Mouse (Mus musculus): ENCODE data around the gene Hip1r. TPM values are rescaled to one million over a fixed set of nuclear protein-coding genes. Genes with fewer than 3 reads are reported as not detected.

Hip1r gene
- 11.4 and 12.9 TPM in 2 replicates for polyA plus RNA-seq (2015; fragmentation: Nextera tagmentation; extraction: Ambion mirVana)

DNA sequence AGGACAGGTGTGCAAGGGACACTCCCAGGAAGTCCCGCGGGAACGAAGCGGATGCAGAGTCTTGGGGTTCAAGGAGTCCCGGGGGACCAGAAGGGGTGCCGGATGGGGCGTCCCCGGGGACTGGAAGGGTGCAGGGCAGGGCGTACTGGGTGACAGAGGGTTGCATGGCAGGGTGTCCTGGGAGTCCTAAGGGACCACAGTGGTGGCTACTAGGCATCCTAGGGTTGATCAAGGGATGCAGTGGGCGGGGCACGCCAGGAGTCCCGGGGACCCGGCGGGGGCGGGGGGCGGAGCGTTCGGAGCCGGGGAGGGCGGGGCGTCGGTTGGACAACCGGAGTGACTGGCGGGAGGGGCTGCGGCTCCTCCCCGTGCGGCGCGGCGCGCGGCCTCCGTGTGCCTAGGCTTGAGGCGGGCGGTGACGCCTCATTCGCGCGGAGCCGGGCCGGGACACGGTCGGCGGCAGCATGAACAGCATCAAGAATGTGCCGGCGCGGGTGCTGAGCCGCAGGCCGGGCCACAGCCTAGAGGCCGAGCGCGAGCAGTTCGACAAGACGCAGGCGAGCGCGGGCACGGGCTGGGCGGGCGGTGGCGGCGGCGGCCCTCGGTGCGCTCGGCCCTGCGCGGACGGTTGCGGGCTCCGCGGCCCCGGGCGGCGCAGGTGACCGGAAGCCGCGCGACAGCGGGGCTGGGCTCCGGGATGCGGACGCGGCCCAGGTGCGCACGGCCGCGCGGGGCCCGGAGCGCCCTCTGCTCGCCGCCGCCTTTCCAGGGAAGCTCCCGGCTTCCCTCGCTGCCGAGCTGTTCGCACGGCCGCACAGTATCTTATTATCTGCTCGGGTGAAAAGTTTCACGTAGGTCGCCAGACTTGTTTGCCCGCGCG, at the start of gene Hip1r:
Gene Hip1r (plus strand): TSS at position 330 of the 880 bp plus-strand sequence.
- no peaks in the 10 kb centered on the region for H3K9me3 ChIP-seq (replicated peaks)
- peaks cover 42% of the 10 kb centered on the region for H3K27me3 ChIP-seq
- peak within 1 kb of the TSS; percentile 71 for H3K9ac ChIP-seq
- ATAC-seq (ENCODE audit: insufficient read depth): peak; percentile 78
- no peaks in the 10 kb centered on the region for H3K36me3 ChIP-seq (replicated peaks)
- H3K4me3 ChIP-seq (replicated peaks): peak within 1 kb of the TSS; percentile 70
- peak within 1 kb of the TSS; percentile 95 for H3K4me2 ChIP-seq
- H3K27ac ChIP-seq (replicated peaks): peak within 1 kb of the TSS; percentile 83
- peaks cover 46% of the 10 kb centered on the region for H3K4me1 ChIP-seq (replicated peaks)
- under 1% methylated on average over 104 of the region's 106 CpGs for WGBS (ENCODE audit: insufficient replicate concordance)

DNA sequence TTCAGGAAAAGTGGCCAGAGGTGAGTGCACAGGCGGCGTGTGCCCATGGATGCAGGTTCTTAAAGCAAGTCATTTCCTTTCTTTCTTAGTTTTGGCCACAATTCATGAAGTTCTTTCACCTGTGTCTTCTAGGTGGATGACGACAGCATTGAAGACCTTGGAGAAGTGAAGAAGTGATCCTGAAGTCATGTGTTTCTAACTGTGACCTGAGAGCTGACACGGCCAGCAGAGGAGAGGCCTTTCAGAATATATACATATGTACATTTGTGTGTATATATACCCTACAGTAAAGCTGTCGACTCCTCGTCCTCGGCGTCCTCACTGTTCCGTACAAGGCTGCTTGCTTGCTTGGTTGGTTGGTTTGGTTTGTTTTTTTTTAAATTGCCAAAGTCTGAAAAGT, 46.3 kb upstream of the Hip1r start, which contains the start of gene Gm43518:
Gene Gm43518 (plus strand): TSS at position 301 of the 400 bp plus-strand sequence.
- Histone ChIP-seq H3K4me2 (no peak within 1 kb of the TSS), H3K36me3 (replicated peaks) (peaks cover 68% of the 10 kb centered on the region), H3K9me3 (replicated peaks) (no peaks in the 10 kb centered on the region), H3K4me3 (replicated peaks) (no peak within 1 kb of the TSS), H3K27me3 (no peaks in the 10 kb centered on the region), H3K4me1 (replicated peaks) (peaks cover 12% of the 10 kb centered on the region), H3K27ac (replicated peaks) (no peak within 1 kb of the TSS), H3K9ac (no peak within 1 kb of the TSS)
- 83% methylated on average over 9 of the region's 9 CpGs for whole genome bisulfite sequencing (ENCODE audit: insufficient replicate concordance)
- ATAC-seq (ENCODE audit: insufficient read depth): no peak

DNA sequence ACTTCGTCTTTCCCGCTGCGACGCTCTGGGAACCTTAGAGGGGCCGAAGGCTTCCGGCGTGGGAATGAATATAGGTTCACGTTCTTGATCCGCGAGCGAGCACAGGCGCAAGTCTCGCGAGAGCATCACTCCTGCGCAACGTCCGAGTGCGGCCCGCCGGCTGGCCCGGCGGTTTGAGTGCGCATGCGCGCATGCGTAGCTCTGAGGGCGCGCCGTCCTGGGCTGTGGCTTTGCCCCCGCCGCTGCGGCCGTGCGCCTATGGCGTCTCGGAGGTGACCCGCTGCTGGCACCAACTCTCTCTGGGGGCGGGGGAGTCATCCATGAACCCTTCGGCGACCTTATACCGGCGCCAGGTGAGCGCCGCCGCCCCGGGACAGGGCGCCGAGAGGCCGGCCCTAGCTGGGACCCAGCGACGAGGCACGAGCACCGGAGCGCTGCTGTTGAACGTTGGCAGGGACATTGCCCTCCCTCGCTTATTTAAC, 42.9 kb upstream of the Hip1r start, which contains the start of gene Ccdc62:
Gene Ccdc62 (plus strand): TSS at position 172 of the 482 bp plus-strand sequence.
- Histone ChIP-seq H3K36me3 (replicated peaks) (peaks cover 34% of the 10 kb centered on the region), H3K27me3 (no peaks in the 10 kb centered on the region), H3K9ac (peak within 1 kb of the TSS; percentile 92), H3K9me3 (replicated peaks) (no peaks in the 10 kb centered on the region), H3K4me3 (replicated peaks) (peak within 1 kb of the TSS; percentile 87), H3K27ac (replicated peaks) (peak within 1 kb of the TSS; percentile 89), H3K4me2 (peak within 1 kb of the TSS; percentile 96), H3K4me1 (replicated peaks) (peaks cover 29% of the 10 kb centered on the region)
- ATAC-seq (ENCODE audit: insufficient read depth): peak; percentile 93
- under 1% methylated on average over 56 of the region's 56 CpGs for WGBS (ENCODE audit: insufficient replicate concordance)

DNA sequence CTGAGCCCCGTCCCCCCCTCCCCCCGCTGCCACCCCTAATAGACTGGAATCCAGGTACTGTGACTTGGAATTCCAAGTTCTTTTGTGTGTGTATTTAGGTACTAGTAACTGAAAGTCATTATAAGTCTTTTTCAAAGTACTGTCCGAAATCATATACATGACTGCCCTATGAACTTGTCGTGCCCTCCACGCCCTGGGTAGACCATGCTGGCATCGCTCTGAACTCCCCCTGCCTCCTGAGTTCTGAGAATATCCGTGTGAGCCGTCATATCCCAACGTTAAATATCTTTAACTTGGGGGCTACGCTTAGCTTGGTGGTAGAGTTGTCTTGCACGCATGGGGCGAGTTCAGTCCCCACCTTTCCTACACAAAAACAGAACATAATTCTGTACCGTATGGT, 42.3 kb upstream of the Hip1r start:
- WGBS (ENCODE audit: insufficient replicate concordance): 36% methylated on average over 13 of the region's 13 CpGs
- H3K4me2 ChIP-seq: peak overlapping the region; percentile 96
- peaks cover 31% of the 10 kb centered on the region for H3K4me1 ChIP-seq (replicated peaks)
- H3K9me3 ChIP-seq (replicated peaks): no peaks in the 10 kb centered on the region
- peak overlapping the region; percentile 92 for H3K9ac ChIP-seq
- H3K27ac ChIP-seq (replicated peaks): peak overlapping the region; percentile 89
- no peak for ATAC-seq (ENCODE audit: insufficient read depth)
- peaks cover 29% of the 10 kb centered on the region for H3K36me3 ChIP-seq (replicated peaks)
- H3K27me3 ChIP-seq: no peaks in the 10 kb centered on the region
- H3K4me3 ChIP-seq (replicated peaks): peak overlapping the region; percentile 87

DNA sequence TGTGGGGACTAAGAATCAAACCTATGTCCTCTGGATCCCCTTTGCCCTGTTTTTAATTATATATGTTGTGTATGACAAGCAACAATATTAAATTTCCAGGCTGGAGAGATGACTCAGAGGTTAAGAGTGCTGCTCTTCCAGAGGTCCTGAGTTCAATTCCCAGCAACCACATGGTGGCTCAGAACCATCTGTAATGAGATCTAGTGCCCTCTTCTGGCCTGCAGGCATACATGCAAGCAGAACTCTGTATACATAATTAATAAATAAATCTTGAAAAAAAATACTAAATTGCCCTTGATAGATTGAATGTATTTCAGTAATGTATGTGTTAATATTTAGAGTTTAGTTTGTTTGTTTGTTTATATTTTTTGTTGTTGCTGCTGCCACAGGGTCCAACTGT, 40.5 kb upstream of the Hip1r start:
- no peaks in the 10 kb centered on the region for H3K9me3 ChIP-seq (replicated peaks)
- H3K4me2 ChIP-seq: 0 out of 2 replicates have a peak overlapping the region, but pooled peaks have one; percentile 72
- no peaks in the 10 kb centered on the region for H3K27me3 ChIP-seq
- no peak overlapping the region for H3K27ac ChIP-seq (replicated peaks)
- ATAC-seq (ENCODE audit: insufficient read depth): no peak
- peaks cover 13% of the 10 kb centered on the region for H3K36me3 ChIP-seq (replicated peaks)
- no peak overlapping the region for H3K4me3 ChIP-seq (replicated peaks)
- no peak overlapping the region for H3K9ac ChIP-seq
- peaks cover 31% of the 10 kb centered on the region for H3K4me1 ChIP-seq (replicated peaks)

DNA sequence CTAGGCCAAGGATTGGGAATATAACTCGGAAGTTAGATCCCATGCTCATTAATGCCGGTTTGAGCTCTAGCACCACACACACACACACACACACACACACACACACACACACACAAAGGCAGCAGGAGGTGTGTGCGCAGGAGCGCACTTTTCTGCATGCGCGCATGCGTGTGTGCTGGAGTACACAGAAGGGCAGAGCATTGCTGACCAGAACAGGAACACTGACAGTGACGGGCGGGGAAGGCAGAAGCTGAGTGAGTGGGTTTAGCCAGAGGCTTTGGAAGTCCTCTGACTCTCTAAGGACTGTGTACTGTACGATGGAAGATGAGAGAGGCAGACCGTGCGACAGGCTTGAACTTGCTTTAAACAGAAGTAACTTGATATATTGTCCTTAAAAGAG, 39.9 kb upstream of the Hip1r start:
- H3K27ac ChIP-seq (replicated peaks): peak overlapping the region; percentile 82
- H3K9ac ChIP-seq: peak overlapping the region; percentile 48
- WGBS (ENCODE audit: insufficient replicate concordance): 53% methylated on average over 12 of the region's 12 CpGs
- peak; percentile 23 for ATAC-seq (ENCODE audit: insufficient read depth)
- peak overlapping the region; percentile 52 for H3K4me3 ChIP-seq (replicated peaks)
- peak overlapping the region; percentile 72 for H3K4me2 ChIP-seq
- no peaks in the 10 kb centered on the region for H3K9me3 ChIP-seq (replicated peaks)
- H3K27me3 ChIP-seq: no peaks in the 10 kb centered on the region
- H3K36me3 ChIP-seq (replicated peaks): peaks cover 11% of the 10 kb centered on the region; the same call in 1 of the 2 replicates
- H3K4me1 ChIP-seq (replicated peaks): peaks cover 31% of the 10 kb centered on the region

DNA sequence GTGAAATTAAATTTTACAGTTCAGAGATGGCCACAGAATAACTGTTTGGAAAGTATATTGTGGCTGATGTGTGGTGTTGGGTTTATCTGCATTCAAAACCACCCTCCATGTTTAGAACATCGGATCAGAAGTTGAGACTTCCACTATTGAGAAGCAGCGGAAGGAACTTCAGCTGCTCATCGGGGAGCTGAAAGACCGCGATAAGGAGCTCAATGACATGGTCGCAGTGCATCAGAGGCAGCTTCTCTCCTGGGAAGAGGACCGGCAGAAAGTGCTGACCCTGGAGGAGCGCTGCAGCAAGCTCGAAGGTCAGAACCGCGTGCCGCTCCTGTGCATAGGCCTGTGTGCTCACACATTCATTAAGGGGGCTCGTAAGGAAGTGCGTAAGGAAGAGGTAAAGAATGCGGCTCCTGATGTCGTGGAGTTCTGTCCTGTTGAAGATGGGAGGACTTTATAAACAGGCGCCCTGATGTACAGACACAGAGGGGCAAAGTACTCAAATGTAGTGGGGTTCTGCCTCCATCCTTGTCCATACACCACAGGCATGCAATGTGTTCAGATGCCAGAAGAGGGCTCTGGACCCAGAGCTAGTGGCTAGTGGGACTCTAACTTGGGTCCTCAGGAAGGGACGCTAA, 39.4 kb upstream of the Hip1r start:
- peak overlapping the region; percentile 82 for H3K27ac ChIP-seq (replicated peaks)
- ATAC-seq (ENCODE audit: insufficient read depth): peak; percentile 27
- peak overlapping the region; percentile 72 for H3K4me2 ChIP-seq
- WGBS (ENCODE audit: insufficient replicate concordance): 28% methylated on average over 18 of the region's 18 CpGs
- no peaks in the 10 kb centered on the region for H3K9me3 ChIP-seq (replicated peaks)
- H3K4me1 ChIP-seq (replicated peaks): peaks cover 31% of the 10 kb centered on the region
- H3K27me3 ChIP-seq: no peaks in the 10 kb centered on the region
- peak overlapping the region; percentile 48 for H3K9ac ChIP-seq
- peak overlapping the region; percentile 52 for H3K4me3 ChIP-seq (replicated peaks)
- H3K36me3 ChIP-seq (replicated peaks): peaks cover 6% of the 10 kb centered on the region; the same call in 1 of the 2 replicates

DNA sequence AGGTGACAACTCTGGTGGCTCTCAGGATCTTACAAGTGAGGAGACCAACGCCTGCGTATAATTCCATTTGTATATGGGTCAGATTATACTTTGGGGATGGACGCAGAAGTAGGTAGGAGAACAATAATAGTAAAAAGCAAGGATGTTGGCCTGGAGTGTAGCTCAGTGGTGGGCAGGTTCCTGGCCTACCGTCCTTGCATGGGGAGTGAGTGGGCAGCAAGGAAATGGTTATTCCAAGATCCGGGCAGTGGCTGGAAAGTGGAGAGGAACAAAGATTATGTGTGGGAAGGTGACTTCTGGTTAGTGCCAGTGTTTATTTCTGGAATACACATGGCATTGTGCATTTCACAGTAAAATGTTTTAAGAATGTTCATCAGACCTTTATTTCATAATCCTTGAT, 37.5 kb upstream of the Hip1r start:
- H3K9me3 ChIP-seq (replicated peaks): no peaks in the 10 kb centered on the region
- no peak overlapping the region for H3K9ac ChIP-seq
- no peaks in the 10 kb centered on the region for H3K27me3 ChIP-seq
- H3K4me1 ChIP-seq (replicated peaks): peaks cover 24% of the 10 kb centered on the region
- 77% methylated on average over 5 of the region's 5 CpGs for WGBS (ENCODE audit: insufficient replicate concordance)
- no peak overlapping the region for H3K4me2 ChIP-seq
- ATAC-seq (ENCODE audit: insufficient read depth): no peak
- H3K36me3 ChIP-seq (replicated peaks): no peaks in the 10 kb centered on the region
- H3K4me3 ChIP-seq (replicated peaks): no peak overlapping the region
- H3K27ac ChIP-seq (replicated peaks): no peak overlapping the region

DNA sequence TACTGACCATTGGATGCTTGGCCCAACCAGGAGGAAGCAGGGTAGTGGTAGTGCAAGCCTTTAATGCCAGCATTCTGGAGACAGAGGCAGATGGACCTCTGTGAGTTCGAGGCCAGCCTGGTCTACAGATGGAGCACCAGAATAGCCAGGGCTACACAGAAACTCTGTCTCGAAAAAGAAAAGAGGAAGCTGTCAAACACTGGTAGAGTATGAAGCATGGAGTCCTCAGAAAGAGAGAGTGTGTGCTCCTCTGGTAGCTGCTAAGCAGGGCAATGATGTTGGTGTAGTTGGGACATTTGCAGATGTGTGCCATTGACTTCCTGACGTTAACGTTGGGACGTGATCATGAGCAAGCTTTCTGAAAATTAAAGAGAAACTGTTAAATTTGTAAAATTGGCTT, 34.9 kb upstream of the Hip1r start:
- Histone ChIP-seq H3K27ac (replicated peaks) (no peak overlapping the region), H3K36me3 (replicated peaks) (no peaks in the 10 kb centered on the region), H3K9ac (no peak overlapping the region), H3K9me3 (replicated peaks) (no peaks in the 10 kb centered on the region), H3K4me1 (replicated peaks) (peaks cover 17% of the 10 kb centered on the region), H3K4me3 (replicated peaks) (no peak overlapping the region), H3K4me2 (no peak overlapping the region), H3K27me3 (no peaks in the 10 kb centered on the region)
- ATAC-seq (ENCODE audit: insufficient read depth): no peak
- whole genome bisulfite sequencing (ENCODE audit: insufficient replicate concordance): 52% methylated on average over 5 of the region's 5 CpGs

DNA sequence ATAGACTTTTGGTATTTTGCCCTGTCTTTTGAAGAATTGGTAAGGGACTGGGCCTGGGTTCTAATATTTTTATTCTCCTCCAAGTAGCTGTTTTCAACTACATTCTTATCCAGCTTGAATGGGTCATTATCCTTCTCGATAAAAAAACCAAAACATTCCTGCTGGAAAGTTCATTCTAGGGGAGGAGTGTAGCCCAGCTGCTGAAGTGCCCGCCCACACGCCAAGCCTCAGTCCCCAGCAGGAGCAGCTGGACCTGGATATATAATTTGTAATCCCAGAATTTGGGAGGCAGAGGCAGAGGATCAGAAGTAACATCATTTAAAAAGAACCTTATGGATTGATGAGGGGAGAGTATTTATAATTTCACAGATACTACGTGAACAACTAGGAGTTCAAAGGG, 26.9 kb upstream of the Hip1r start:
- no peak for ATAC-seq (ENCODE audit: insufficient read depth)
- WGBS (ENCODE audit: insufficient replicate concordance): 69% methylated on average over 4 of the region's 4 CpGs
- no peak overlapping the region for H3K27ac ChIP-seq (replicated peaks)
- no peak overlapping the region for H3K4me3 ChIP-seq (replicated peaks)
- no peak overlapping the region for H3K4me2 ChIP-seq
- H3K27me3 ChIP-seq: no peaks in the 10 kb centered on the region
- H3K9me3 ChIP-seq (replicated peaks): no peaks in the 10 kb centered on the region
- H3K9ac ChIP-seq: no peak overlapping the region
- no peaks in the 10 kb centered on the region for H3K4me1 ChIP-seq (replicated peaks)
- H3K36me3 ChIP-seq (replicated peaks): no peaks in the 10 kb centered on the region

All from liver, embryonic 15.5 days (tissue).